23 mouse cellular contexts compared by ENCODE assay signal in the genomic region with DNA sequence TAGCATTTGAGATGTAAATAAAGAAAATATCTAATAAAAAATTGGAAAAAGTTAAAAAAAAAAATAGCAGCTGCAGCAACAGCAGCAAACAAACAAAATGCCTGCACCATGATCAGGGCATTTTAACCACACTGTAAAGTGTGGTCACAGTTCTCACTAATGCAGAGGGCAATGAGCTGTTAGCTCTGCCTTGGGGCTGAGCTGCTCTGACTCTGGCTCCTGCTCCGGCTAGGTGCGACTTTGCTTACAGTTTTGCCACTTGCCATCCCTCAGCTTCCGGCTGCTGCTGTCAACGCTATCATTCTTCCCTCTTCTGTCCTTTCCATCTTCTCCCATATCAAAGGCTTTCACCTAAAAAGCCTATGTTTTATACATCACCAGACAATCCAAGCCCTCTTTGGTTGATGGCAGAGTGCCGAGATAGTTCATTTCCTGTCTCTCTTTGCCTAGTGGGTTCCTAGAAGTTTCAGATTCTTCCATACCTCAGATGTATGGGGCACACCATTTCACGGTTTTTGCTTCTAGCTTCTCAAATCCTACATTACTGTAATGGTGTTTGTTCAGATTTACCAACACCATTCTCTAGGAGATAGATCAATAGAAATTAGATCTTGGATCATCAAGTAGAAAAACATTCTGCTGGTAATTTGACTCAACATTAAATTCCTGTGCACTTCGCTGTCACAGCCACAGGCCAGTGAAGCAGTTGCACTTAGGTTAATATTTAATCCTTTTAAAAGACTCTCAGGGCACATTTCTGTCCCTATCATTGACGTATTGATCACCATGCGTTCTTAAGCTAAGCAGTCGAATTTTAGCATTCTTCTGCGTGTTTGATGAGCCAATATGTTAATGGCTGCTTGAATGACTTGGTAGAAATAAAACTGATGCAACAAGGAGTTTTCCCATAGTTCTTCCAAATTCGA.
DNase-seq lines count a peak whose midpoint lies in the region; ATAC-seq and TF ChIP-seq lines count a peak whose summit lies in the region.
"Had no signal": no experiment of that assay in that cellular context is flagged by ENCODE, and none has a peak within 500 bp of the region (broad histone marks: within the 10 kb centered on the region; RNA-seq: fewer than 3 reads in every experiment).

No protein-coding gene starts in this region.

- no peaks in the 10 kb centered on the region for H3K36me3 ChIP-seq in intestine, embryonic 14.5 days (ENCODE audit: control insufficient read depth, insufficient read depth, low read length)
- no peaks in the 10 kb centered on the region for H3K36me3 ChIP-seq in intestine, postnatal 0 days (ENCODE audit: control insufficient read depth, insufficient read depth)
- H3K36me3 ChIP-seq in kidney, embryonic 15.5 days = no peaks in the 10 kb centered on the region
- no peaks in the 10 kb centered on the region for H3K36me3 ChIP-seq in liver, embryonic 12.5 days
- H3K36me3 ChIP-seq in liver, embryonic 11.5 days (ENCODE audit: control insufficient read depth, insufficient read depth, low read length) = no peaks in the 10 kb centered on the region
- H3K36me3 ChIP-seq: embryonic facial prominence, embryonic 15.5 days; forebrain, embryonic 10.5 days; G1E; heart, embryonic 13.5 days had no signal

- 66% methylated on average over 12 of the region's 12 CpGs for WGBS in intestine, embryonic 14.5 days
- 44% methylated on average over 12 of the region's 12 CpGs for WGBS in intestine, postnatal 0 days
- WGBS in kidney, embryonic 15.5 days = 47% methylated on average over 12 of the region's 12 CpGs
- WGBS in liver, embryonic 12.5 days (ENCODE audit: insufficient replicate concordance) = 57% methylated on average over 12 of the region's 12 CpGs
- 64% methylated on average over 12 of the region's 12 CpGs for WGBS in liver, embryonic 11.5 days

- H3K9me3 ChIP-seq in intestine, embryonic 14.5 days (ENCODE audit: control insufficient read depth, low read length) = no peaks in the 10 kb centered on the region
- H3K9me3 ChIP-seq in intestine, postnatal 0 days (ENCODE audit: control insufficient read depth) = no peaks in the 10 kb centered on the region
- no peaks in the 10 kb centered on the region for H3K9me3 ChIP-seq in kidney, embryonic 15.5 days (replicated peaks)
- no peaks in the 10 kb centered on the region for H3K9me3 ChIP-seq in liver, embryonic 12.5 days (replicated peaks)
- no peaks in the 10 kb centered on the region for H3K9me3 ChIP-seq in liver, embryonic 11.5 days (ENCODE audit: control insufficient read depth, low read length)
- H3K9me3 ChIP-seq: embryonic facial prominence, embryonic 15.5 days; forebrain, embryonic 10.5 days; G1E; heart, embryonic 13.5 days had no signal

- H3K4me1 ChIP-seq in intestine, embryonic 14.5 days (replicated peaks; ENCODE audit: control insufficient read depth, insufficient read depth, low read length) = no peaks in the 10 kb centered on the region
- H3K4me1 ChIP-seq in intestine, postnatal 0 days (replicated peaks; ENCODE audit: control insufficient read depth, insufficient read depth, low read length) = no peaks in the 10 kb centered on the region
- peaks cover 3% of the 10 kb centered on the region; the same call in 1 of the 2 replicates for H3K4me1 ChIP-seq in kidney, embryonic 15.5 days
- no peaks in the 10 kb centered on the region for H3K4me1 ChIP-seq in liver, embryonic 12.5 days
- H3K4me1 ChIP-seq in liver, embryonic 11.5 days (replicated peaks; ENCODE audit: control insufficient read depth, insufficient read depth, low read length) = no peaks in the 10 kb centered on the region
- H3K4me1 ChIP-seq: embryonic facial prominence, embryonic 15.5 days; forebrain, embryonic 10.5 days; heart, embryonic 13.5 days had no signal

- no peak overlapping the region for H3K27ac ChIP-seq in intestine, embryonic 14.5 days (ENCODE audit: low read depth)
- H3K27ac ChIP-seq in intestine, postnatal 0 days (ENCODE audit: low read depth, low read length) = no peak overlapping the region
- H3K27ac ChIP-seq in kidney, embryonic 15.5 days = no peak overlapping the region
- H3K27ac ChIP-seq in liver, embryonic 12.5 days = no peak overlapping the region
- H3K27ac ChIP-seq in liver, embryonic 11.5 days (ENCODE audit: low read depth, low read length) = no peak overlapping the region
- H3K27ac ChIP-seq: embryonic facial prominence, embryonic 15.5 days; forebrain, embryonic 10.5 days; heart, embryonic 13.5 days had no signal

- no peak for TF ChIP-seq CTCF in intestine, postnatal 0 days (IDR thresholded peaks at IDR 0.05; ENCODE audit: low read depth)

- no peak overlapping the region for H3K4me3 ChIP-seq in intestine, embryonic 14.5 days (ENCODE audit: low read depth, low read length)
- H3K4me3 ChIP-seq in intestine, postnatal 0 days (ENCODE audit: low read depth, low read length) = no peak overlapping the region
- no peak overlapping the region for H3K4me3 ChIP-seq in kidney, embryonic 15.5 days (replicated peaks)
- H3K4me3 ChIP-seq in liver, embryonic 12.5 days = no peak overlapping the region
- H3K4me3 ChIP-seq in liver, embryonic 11.5 days (ENCODE audit: low read depth, low read length) = no peak overlapping the region
- H3K4me3 ChIP-seq: embryonic facial prominence, embryonic 15.5 days; erythroblast, embryonic 14.5 days; forebrain, embryonic 10.5 days; heart, embryonic 13.5 days had no signal

- H3K9ac ChIP-seq in intestine, embryonic 14.5 days (ENCODE audit: low read length) = no peak overlapping the region
- H3K9ac ChIP-seq in intestine, postnatal 0 days (ENCODE audit: low read depth, low read length) = no peak overlapping the region
- H3K9ac ChIP-seq in kidney, embryonic 15.5 days = no peak overlapping the region
- no peak overlapping the region for H3K9ac ChIP-seq in liver, embryonic 12.5 days
- H3K9ac ChIP-seq in liver, embryonic 11.5 days (ENCODE audit: low read depth, low read length) = no peak overlapping the region
- H3K9ac ChIP-seq: embryonic facial prominence, embryonic 15.5 days; heart, embryonic 13.5 days had no signal

- DNase-seq in intestine, embryonic 14.5 days (ENCODE audit: low spot score) = no peak
- no peak for DNase-seq in kidney, postnatal 10 days
- no peak for DNase-seq in liver, embryonic 11.5 days (ENCODE audit: low spot score)
- DNase-seq in left cerebral cortex, postnatal 14 days (ENCODE audit: low spot score in 2 of 2) = no peak
- DNase-seq: adrenal gland, postnatal 10 days; B cell, adult 2 months; cerebellum, adult 11 months; cerebellum, adult 8-10 months; cerebellum, postnatal 14 days; embryo, embryonic 11 days; gastrocnemius, postnatal 36 days; heart, adult 11 months; heart, postnatal 36 days had no signal

- H3K27me3 ChIP-seq in intestine, embryonic 14.5 days (replicated peaks; ENCODE audit: control insufficient read depth, insufficient read depth, low read length) = no peaks in the 10 kb centered on the region
- H3K27me3 ChIP-seq in intestine, postnatal 0 days (replicated peaks; ENCODE audit: control insufficient read depth, insufficient read depth, low read length) = no peaks in the 10 kb centered on the region
- no peaks in the 10 kb centered on the region for H3K27me3 ChIP-seq in kidney, embryonic 15.5 days
- no peaks in the 10 kb centered on the region for H3K27me3 ChIP-seq in liver, embryonic 12.5 days (replicated peaks)
- no peaks in the 10 kb centered on the region for H3K27me3 ChIP-seq in liver, embryonic 11.5 days (replicated peaks; ENCODE audit: control insufficient read depth, insufficient read depth, low read length)
- H3K27me3 ChIP-seq: embryonic facial prominence, embryonic 15.5 days; heart, embryonic 13.5 days had no signal

- no peak for ATAC-seq in intestine, embryonic 14.5 days (replicated peaks; ENCODE audit: low FRiP score, low TSS enrichment, low read depth)
- ATAC-seq in intestine, postnatal 0 days = no peak
- 0 out of 2 replicates have a peak, but pooled peaks have one; percentile 64 for ATAC-seq in kidney, embryonic 15.5 days (replicated peaks; ENCODE audit: low FRiP score)
- no peak for ATAC-seq in liver, embryonic 12.5 days
- ATAC-seq in liver, embryonic 11.5 days (replicated peaks; ENCODE audit: low FRiP score) = no peak
- ATAC-seq: CD4-positive, CD25-positive, alpha-beta regulatory T cell, adult 4 months; forebrain, embryonic 14.5 days had no signal

- H3K4me2 ChIP-seq in intestine, embryonic 14.5 days (ENCODE audit: low read length) = peak overlapping the region; percentile 8; the same call in 1 of the 2 replicates
- H3K4me2 ChIP-seq in intestine, postnatal 0 days (replicated peaks; ENCODE audit: low read depth) = no peak overlapping the region
- 0 out of 2 replicates have a peak overlapping the region, but pooled peaks have one; percentile 5 for H3K4me2 ChIP-seq in kidney, embryonic 15.5 days
- 0 out of 2 replicates have a peak overlapping the region, but pooled peaks have one; percentile 11 for H3K4me2 ChIP-seq in liver, embryonic 12.5 days
- no peak overlapping the region for H3K4me2 ChIP-seq in liver, embryonic 11.5 days
- H3K4me2 ChIP-seq: embryonic facial prominence, embryonic 15.5 days; heart, embryonic 13.5 days had no signal

- intact Hi-C loops in left cerebral cortex, postnatal 14 days (cut with DNase I) = no loop called here

Comparison
In these comparisons a context has a peak if more than half of its experiments do, and no peak if none do; other contexts are left out.
1. H3K4me2 ChIP-seq: peak in intestine, embryonic 14.5 days (single experiment), kidney, embryonic 15.5 days (single experiment) and liver, embryonic 12.5 days (single experiment); none in intestine, postnatal 0 days (single experiment) and liver, embryonic 11.5 days (single experiment).